Mouse (Mus musculus): ENCODE measurements around the gene A530016L24Rik.
A peak's percentile ranks its signal among the peaks of the same experiment; 100 is the strongest.

The A530016L24Rik gene

GRCm38 (mm10) chr12:112503003-112503771 is 13.9 kb downstream of the A530016L24Rik start:
- DNase-seq (ENCODE audit: low read depth, low spot score), result no peak

DNA sequence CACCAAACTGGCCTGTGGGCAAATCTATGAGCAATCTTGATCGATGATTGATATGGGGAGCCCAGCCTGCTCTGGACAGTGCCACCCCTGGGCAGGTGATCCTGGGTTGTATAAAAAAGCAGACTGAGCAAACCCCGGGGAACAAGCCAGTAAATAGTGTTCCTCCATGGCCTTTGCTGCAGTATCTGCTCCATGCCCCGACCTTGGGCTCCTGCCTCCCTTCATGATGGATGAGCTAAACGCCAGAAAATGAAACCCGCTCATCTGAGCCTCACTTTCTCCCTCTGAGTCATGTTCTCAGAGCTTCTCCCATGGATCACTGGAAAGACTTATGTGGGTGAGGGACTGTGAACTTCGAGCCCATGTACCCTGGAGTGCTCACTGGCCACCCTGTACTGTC is 17.0 kb downstream of the A530016L24Rik start:
- no peak for DNase-seq (ENCODE audit: low read depth, low spot score)

- DNase-seq (ENCODE audit: low read depth, low spot score), result no peak
These were observed 18.0 kb downstream of the A530016L24Rik start for GRCm38 (mm10) chr12:112507264-112507663.

GRCm38 (mm10) chr12:112507984-112508383 is 18.7 kb downstream of the A530016L24Rik start:
- no peak for DNase-seq (ENCODE audit: low read depth, low spot score)

DNA sequence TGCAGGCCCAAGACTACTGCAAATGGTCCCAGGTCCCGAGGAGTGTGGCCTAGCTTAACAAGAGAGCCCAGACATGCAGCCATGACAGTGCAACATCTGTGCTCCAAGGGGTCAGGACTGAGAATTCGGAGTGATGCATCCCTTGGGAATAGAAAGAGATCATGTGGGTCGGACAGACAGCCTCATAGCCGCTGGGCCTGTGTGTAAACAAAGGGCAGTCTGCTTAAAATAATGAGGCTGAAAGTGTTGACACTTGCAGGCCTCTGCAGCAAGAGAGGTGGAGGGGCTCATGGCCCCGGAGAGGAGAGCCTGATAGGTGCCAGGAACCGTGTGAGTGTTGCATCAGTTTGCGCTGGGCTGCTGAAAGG is 21.1 kb downstream of the A530016L24Rik start:
- no peak for DNase-seq (ENCODE audit: low read depth, low spot score)

GRCm38 (mm10) chr12:112510733-112511372 is 21.6 kb downstream of the A530016L24Rik start:
- no peak for DNase-seq (ENCODE audit: low read depth, low spot score)

DNA sequence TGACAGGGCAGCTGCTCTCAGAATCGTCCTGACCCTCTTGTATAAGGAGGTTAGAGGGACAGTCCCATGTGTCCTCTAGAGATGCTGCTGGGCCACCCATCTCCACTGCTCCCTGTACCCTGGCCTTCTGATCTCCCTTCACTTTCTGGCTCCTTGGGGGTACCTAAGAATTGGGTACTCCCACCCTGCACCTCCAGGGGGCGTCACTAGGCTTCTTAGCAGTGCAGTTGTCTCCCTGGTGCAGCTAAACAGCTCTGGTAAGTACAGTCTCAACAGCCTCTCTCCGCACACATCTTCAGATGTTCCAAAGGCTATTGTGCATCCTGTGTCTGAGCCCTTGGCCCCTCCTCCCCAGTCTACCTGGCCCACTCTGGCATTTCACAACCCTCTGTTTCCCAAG is 25.6 kb downstream of the A530016L24Rik start:
- no peak for DNase-seq (ENCODE audit: low read depth, low spot score)

DNA sequence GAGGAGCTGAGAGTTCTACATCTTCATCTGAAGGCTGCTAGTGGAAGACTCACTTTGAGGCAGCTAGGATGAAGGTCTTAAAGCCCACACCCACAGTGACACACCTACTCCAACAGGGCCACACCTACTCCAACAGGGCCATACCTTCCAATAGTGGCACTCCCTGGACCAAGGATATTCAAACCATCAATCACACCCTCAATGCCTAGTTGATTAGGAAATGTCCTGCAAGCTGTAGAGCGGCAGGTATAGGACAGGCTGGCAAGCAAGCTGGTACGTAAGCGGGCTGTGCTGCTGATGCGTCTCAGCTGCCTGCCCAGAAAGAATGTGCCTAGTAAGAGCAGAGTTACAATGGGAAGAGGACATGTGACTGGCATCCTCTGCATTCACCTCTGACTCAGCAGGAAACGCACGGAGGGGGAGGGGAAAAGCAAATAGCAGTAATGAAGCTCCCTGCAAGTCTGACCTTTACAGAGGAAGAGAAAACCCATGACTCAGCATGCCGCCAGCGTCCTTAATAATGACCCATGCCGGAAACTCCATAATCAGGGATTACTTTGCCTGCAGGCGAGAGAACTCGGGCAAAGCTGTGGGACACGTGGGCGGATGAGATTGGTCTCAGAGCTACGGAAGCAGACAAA is 27.6 kb downstream of the A530016L24Rik start, which contains the start of gene Tmem179:
Gene Tmem179 (minus strand): TSS at position 51 of the 641 bp plus-strand sequence.
- DNase-seq (ENCODE audit: low read depth, low spot score), result no peak

DNA sequence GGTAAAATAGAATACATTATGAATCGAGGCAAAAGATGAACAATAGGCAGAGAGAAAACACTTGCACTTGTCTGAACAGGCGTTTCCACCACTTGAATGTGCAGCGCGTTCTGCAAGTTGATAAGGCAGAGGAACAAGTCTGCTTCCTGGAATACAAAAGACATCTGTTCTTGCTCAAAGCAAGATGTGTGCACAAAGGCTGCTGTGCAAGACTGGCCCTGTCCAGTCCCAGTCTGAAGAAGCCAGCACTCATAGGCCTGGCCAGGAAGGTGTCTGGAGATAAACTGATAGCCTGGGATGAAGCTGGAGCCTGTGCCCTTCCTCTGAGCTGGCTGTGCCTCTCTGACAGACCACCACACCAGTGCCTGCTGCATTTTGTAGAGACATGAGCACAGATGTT is 28.9 kb downstream of the A530016L24Rik start:
- no peak for DNase-seq (ENCODE audit: low read depth, low spot score)

GRCm38 (mm10) chr12:112533758-112534157 is 44.5 kb downstream of the A530016L24Rik start:
- DNase-seq (ENCODE audit: low read depth, low spot score), result no peak

- DNase-seq (ENCODE audit: low read depth, low spot score), result no peak
These were observed 48.0 kb downstream of the A530016L24Rik start for GRCm38 (mm10) chr12:112537233-112537632.

DNA sequence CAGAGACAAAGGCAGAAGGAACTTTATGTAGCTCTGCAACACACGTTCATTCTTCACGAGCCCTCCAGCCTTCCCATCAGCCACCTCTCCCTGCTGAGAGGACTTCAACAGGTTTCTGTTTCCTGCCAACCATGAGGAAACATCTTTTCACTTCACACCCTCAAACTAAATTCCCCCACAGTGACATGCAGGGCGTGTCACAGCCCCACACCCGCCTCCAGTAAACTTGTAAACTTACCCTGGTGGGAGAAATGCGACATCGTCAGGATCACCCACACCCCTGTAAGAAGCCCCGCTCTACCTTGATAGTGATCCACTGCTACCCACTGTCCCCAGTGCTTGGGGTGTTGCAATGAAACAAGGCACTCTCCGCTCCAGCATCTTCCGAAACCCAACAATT is 49.1 kb downstream of the A530016L24Rik start:
- no peak for DNase-seq (ENCODE audit: low read depth, low spot score)

GRCm38 (mm10) chr12:112539466-112539965 is 50.3 kb downstream of the A530016L24Rik start:
- DNase-seq (ENCODE audit: low read depth, low spot score), result no peak

DNA sequence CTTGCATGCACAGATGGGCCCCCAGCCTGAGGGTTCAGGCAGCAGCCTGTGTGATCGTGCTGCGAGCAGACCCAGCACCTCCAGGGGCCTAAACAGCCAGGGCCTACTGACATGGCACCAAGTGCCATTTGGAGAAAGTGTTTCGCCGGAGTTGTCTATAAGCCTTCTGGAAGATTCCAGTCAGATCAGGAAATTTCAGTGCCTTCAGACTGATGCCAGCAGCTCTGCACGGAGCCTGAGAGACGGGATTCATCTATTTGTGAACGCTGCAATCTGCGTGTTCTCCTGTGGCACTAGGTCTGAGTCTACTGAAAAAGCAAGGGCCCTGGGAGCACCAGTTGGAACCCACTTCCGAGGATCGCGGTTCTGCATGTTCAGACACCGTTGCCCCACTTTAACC is 51.1 kb downstream of the A530016L24Rik start:
- DNase-seq (ENCODE audit: low read depth, low spot score), result no peak

GRCm38 (mm10) chr12:112541483-112542091 is 52.3 kb downstream of the A530016L24Rik start:
- no peak for DNase-seq (ENCODE audit: low read depth, low spot score)

- no peak for DNase-seq (ENCODE audit: low read depth, low spot score)
These were observed 53.1 kb downstream of the A530016L24Rik start for GRCm38 (mm10) chr12:112542257-112542919.

- DNase-seq (ENCODE audit: low read depth, low spot score), result peak; percentile 58
These were observed 53.7 kb downstream of the A530016L24Rik start for GRCm38 (mm10) chr12:112542920-112543300.

DNA sequence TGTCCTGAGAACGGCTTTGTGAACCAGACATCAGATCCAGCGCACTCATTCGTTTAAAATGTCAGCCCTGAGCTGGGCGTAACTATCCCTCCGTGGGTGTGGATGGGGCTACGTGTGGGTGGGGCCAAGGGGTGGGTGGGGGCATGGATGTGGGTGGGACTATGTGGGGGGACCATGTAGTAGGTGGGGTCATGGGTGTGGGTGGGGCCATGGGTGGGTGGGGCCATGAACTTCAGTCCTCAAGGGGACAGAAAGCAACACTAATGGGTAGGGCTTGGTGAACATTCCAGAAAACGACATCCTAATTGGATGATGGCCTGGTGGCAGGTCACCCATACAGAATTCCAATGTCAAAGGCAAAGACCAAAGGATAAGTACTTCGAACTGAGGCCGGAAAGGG is 54.7 kb downstream of the A530016L24Rik start:
- DNase-seq (ENCODE audit: low read depth, low spot score), result no peak

- no peak for DNase-seq (ENCODE audit: low read depth, low spot score)
These were observed 55.9 kb downstream of the A530016L24Rik start for GRCm38 (mm10) chr12:112544946-112545701.

GRCm38 (mm10) chr12:112546110-112546509 is 56.9 kb downstream of the A530016L24Rik start:
- no peak for DNase-seq (ENCODE audit: low read depth, low spot score)

GRCm38 (mm10) chr12:112549287-112549686 is 60.0 kb downstream of the A530016L24Rik start:
- DNase-seq (ENCODE audit: low read depth, low spot score), result no peak
